Mouse (Mus musculus): ENCODE measurements around the gene Ext2. TPM values are rescaled to one million over a fixed set of nuclear protein-coding genes. Genes with fewer than 3 reads are reported as not detected.

The Ext2 gene
- polyA plus RNA-seq, 1 experiment from 2014 or later, result 71.3 TPM

GRCm38 (mm10) chr2:93654336-93655055 is 167.9 kb downstream of the Ext2 start:
- H3K4me1 ChIP-seq (ENCODE audit: control insufficient read depth, insufficient read depth, low read length), result no peaks in the 10 kb centered on the region
- no peak overlapping the region for H3K4me2 ChIP-seq (ENCODE audit: low read length)
- H3K4me3 ChIP-seq (ENCODE audit: low read depth, low read length), result no peak overlapping the region
- peaks cover 22% of the 10 kb centered on the region for H3K27me3 ChIP-seq (ENCODE audit: control insufficient read depth, insufficient read depth, low read depth, low read length)
- H3K27ac ChIP-seq (ENCODE audit: low read length), result no peak overlapping the region
- H3K9me3 ChIP-seq (replicated peaks; ENCODE audit: control insufficient read depth, low read length, poor library complexity, severe bottlenecking), result no peaks in the 10 kb centered on the region
- no peaks in the 10 kb centered on the region for H3K36me3 ChIP-seq (ENCODE audit: control insufficient read depth, insufficient read depth, low read length)
- ATAC-seq, result no peak
- WGBS, result 67% methylated on average over 11 of the region's 11 CpGs
- H3K9ac ChIP-seq (ENCODE audit: low read depth, low read length), result no peak overlapping the region

- Histone ChIP-seq H3K4me3 (ENCODE audit: low read depth, low read length) (no peak overlapping the region), H3K36me3 (ENCODE audit: control insufficient read depth, insufficient read depth, low read length) (no peaks in the 10 kb centered on the region), H3K9me3 (replicated peaks; ENCODE audit: control insufficient read depth, low read length, poor library complexity, severe bottlenecking) (no peaks in the 10 kb centered on the region), H3K9ac (ENCODE audit: low read depth, low read length) (no peak overlapping the region), H3K27ac (ENCODE audit: low read length) (no peak overlapping the region), H3K27me3 (ENCODE audit: control insufficient read depth, insufficient read depth, low read depth, low read length) (peaks cover 45% of the 10 kb centered on the region), H3K4me2 (ENCODE audit: low read length) (no peak overlapping the region), H3K4me1 (ENCODE audit: control insufficient read depth, insufficient read depth, low read length) (no peaks in the 10 kb centered on the region)
- no peak for ATAC-seq
- WGBS, result 22% methylated on average over 4 of the region's 4 CpGs
Observed at GRCm38 (mm10) chr2:93649243-93649870, 173.0 kb downstream of the Ext2 start.

GRCm38 (mm10) chr2:93647924-93648575 is 174.3 kb downstream of the Ext2 start:
- Histone ChIP-seq H3K4me3 (ENCODE audit: low read depth, low read length) (no peak overlapping the region), H3K36me3 (ENCODE audit: control insufficient read depth, insufficient read depth, low read length) (no peaks in the 10 kb centered on the region), H3K27me3 (ENCODE audit: control insufficient read depth, insufficient read depth, low read depth, low read length) (peaks cover 53% of the 10 kb centered on the region), H3K4me1 (ENCODE audit: control insufficient read depth, insufficient read depth, low read length) (peaks cover 4% of the 10 kb centered on the region), H3K9me3 (replicated peaks; ENCODE audit: control insufficient read depth, low read length, poor library complexity, severe bottlenecking) (no peaks in the 10 kb centered on the region), H3K27ac (ENCODE audit: low read length) (no peak overlapping the region), H3K9ac (ENCODE audit: low read depth, low read length) (no peak overlapping the region), H3K4me2 (ENCODE audit: low read length) (no peak overlapping the region)
- 2% methylated on average over 20 of the region's 20 CpGs for WGBS
- no peak for ATAC-seq

GRCm38 (mm10) chr2:93647051-93647923 is 175.1 kb downstream of the Ext2 start:
- H3K27ac ChIP-seq (ENCODE audit: low read length), result no peak overlapping the region
- H3K4me2 ChIP-seq (ENCODE audit: low read length), result no peak overlapping the region
- no peaks in the 10 kb centered on the region for H3K36me3 ChIP-seq (ENCODE audit: control insufficient read depth, insufficient read depth, low read length)
- peaks cover 11% of the 10 kb centered on the region for H3K4me1 ChIP-seq (ENCODE audit: control insufficient read depth, insufficient read depth, low read length)
- H3K9me3 ChIP-seq (replicated peaks; ENCODE audit: control insufficient read depth, low read length, poor library complexity, severe bottlenecking), result no peaks in the 10 kb centered on the region
- H3K27me3 ChIP-seq (ENCODE audit: control insufficient read depth, insufficient read depth, low read depth, low read length), result peaks cover 57% of the 10 kb centered on the region
- WGBS, result under 1% methylated on average over 44 of the region's 44 CpGs
- no peak overlapping the region for H3K9ac ChIP-seq (ENCODE audit: low read depth, low read length)
- ATAC-seq, result no peak
- no peak overlapping the region for H3K4me3 ChIP-seq (ENCODE audit: low read depth, low read length)

GRCm38 (mm10) chr2:93645626-93646320 is 176.6 kb downstream of the Ext2 start:
- peaks cover 16% of the 10 kb centered on the region for H3K4me1 ChIP-seq (ENCODE audit: control insufficient read depth, insufficient read depth, low read length)
- H3K9ac ChIP-seq (ENCODE audit: low read depth, low read length), result no peak overlapping the region
- H3K27me3 ChIP-seq (ENCODE audit: control insufficient read depth, insufficient read depth, low read depth, low read length), result peaks cover 65% of the 10 kb centered on the region
- ATAC-seq, result no peak
- WGBS, result 1% methylated on average over 33 of the region's 33 CpGs
- no peak overlapping the region for H3K27ac ChIP-seq (ENCODE audit: low read length)
- no peak overlapping the region; the same call in 1 of the 2 replicates for H3K4me2 ChIP-seq (ENCODE audit: low read length)
- H3K36me3 ChIP-seq (ENCODE audit: control insufficient read depth, insufficient read depth, low read length), result no peaks in the 10 kb centered on the region
- H3K4me3 ChIP-seq (ENCODE audit: low read depth, low read length), result no peak overlapping the region
- H3K9me3 ChIP-seq (replicated peaks; ENCODE audit: control insufficient read depth, low read length, poor library complexity, severe bottlenecking), result no peaks in the 10 kb centered on the region

GRCm38 (mm10) chr2:93645197-93645596 is 177.2 kb downstream of the Ext2 start:
- no peaks in the 10 kb centered on the region for H3K36me3 ChIP-seq (ENCODE audit: control insufficient read depth, insufficient read depth, low read length)
- no peak overlapping the region for H3K4me2 ChIP-seq (ENCODE audit: low read length)
- H3K9ac ChIP-seq (ENCODE audit: low read depth, low read length), result no peak overlapping the region
- H3K4me3 ChIP-seq (ENCODE audit: low read depth, low read length), result no peak overlapping the region
- H3K4me1 ChIP-seq (ENCODE audit: control insufficient read depth, insufficient read depth, low read length), result peaks cover 16% of the 10 kb centered on the region
- H3K27ac ChIP-seq (ENCODE audit: low read length), result no peak overlapping the region
- 12% methylated on average over 10 of the region's 10 CpGs for WGBS
- peaks cover 66% of the 10 kb centered on the region for H3K27me3 ChIP-seq (ENCODE audit: control insufficient read depth, insufficient read depth, low read depth, low read length)
- no peak for ATAC-seq
- no peaks in the 10 kb centered on the region for H3K9me3 ChIP-seq (replicated peaks; ENCODE audit: control insufficient read depth, low read length, poor library complexity, severe bottlenecking)

GRCm38 (mm10) chr2:93644731-93645130 is 177.6 kb downstream of the Ext2 start:
- H3K9ac ChIP-seq (ENCODE audit: low read depth, low read length), result no peak overlapping the region
- peaks cover 16% of the 10 kb centered on the region for H3K4me1 ChIP-seq (ENCODE audit: control insufficient read depth, insufficient read depth, low read length)
- no peaks in the 10 kb centered on the region for H3K9me3 ChIP-seq (replicated peaks; ENCODE audit: control insufficient read depth, low read length, poor library complexity, severe bottlenecking)
- ATAC-seq, result no peak
- no peak overlapping the region for H3K27ac ChIP-seq (ENCODE audit: low read length)
- no peaks in the 10 kb centered on the region for H3K36me3 ChIP-seq (ENCODE audit: control insufficient read depth, insufficient read depth, low read length)
- no peak overlapping the region for H3K4me2 ChIP-seq (ENCODE audit: low read length)
- H3K4me3 ChIP-seq (ENCODE audit: low read depth, low read length), result no peak overlapping the region
- H3K27me3 ChIP-seq (ENCODE audit: control insufficient read depth, insufficient read depth, low read depth, low read length), result peaks cover 66% of the 10 kb centered on the region
- WGBS, result 9% methylated on average over 6 of the region's 6 CpGs

- ATAC-seq, result no peak
- Histone ChIP-seq H3K4me3 (ENCODE audit: low read depth, low read length) (no peak overlapping the region), H3K27me3 (ENCODE audit: control insufficient read depth, insufficient read depth, low read depth, low read length) (peaks cover 66% of the 10 kb centered on the region)
Observed at GRCm38 (mm10) chr2:93644234-93644633, 178.1 kb downstream of the Ext2 start.

More at GRCm38 (mm10) chr2:93644234-93644633, 178.1 kb downstream of the Ext2 start:
- 14% methylated on average over 4 of the region's 4 CpGs for WGBS
- H3K27ac ChIP-seq (ENCODE audit: low read length), result no peak overlapping the region
- H3K9me3 ChIP-seq (replicated peaks; ENCODE audit: control insufficient read depth, low read length, poor library complexity, severe bottlenecking), result no peaks in the 10 kb centered on the region
- H3K9ac ChIP-seq (ENCODE audit: low read depth, low read length), result no peak overlapping the region
- H3K4me1 ChIP-seq (ENCODE audit: control insufficient read depth, insufficient read depth, low read length), result peaks cover 16% of the 10 kb centered on the region
- H3K36me3 ChIP-seq (ENCODE audit: control insufficient read depth, insufficient read depth, low read length), result no peaks in the 10 kb centered on the region
- no peak overlapping the region for H3K4me2 ChIP-seq (ENCODE audit: low read length)
